Mouse (Mus musculus) erythroblast, embryonic 14.5 days (primary cell): ENCODE results near the gene Hspb11. TPM values are rescaled to one million over a fixed set of nuclear protein-coding genes. Genes with fewer than 3 reads are reported as not detected.

Experiments
- H3K27me3 ChIP-seq: 2 replicates; pipeline ENCODE4 v1.6.1; 2012; ENCODE audit warnings: inconsistent platforms; ENCODE audit not compliant: control insufficient read depth
- H3K36me3 ChIP-seq: 2 replicates; pipeline ENCODE4 v1.6.1; 2012; ENCODE audit warnings: mild to moderate bottlenecking, inconsistent platforms; ENCODE audit not compliant: control insufficient read depth
- H3K4me1 ChIP-seq: 2 replicates; pipeline ENCODE4 v1.6.1; 2012; ENCODE audit warnings: inconsistent platforms; ENCODE audit not compliant: control insufficient read depth
- H3K4me3 ChIP-seq: replicated peaks from 2 replicates; pipeline ENCODE3; 2012; ENCODE audit warnings: moderate library complexity, mild to moderate bottlenecking, inconsistent platforms
- H3K9me3 ChIP-seq: 2 replicates; pipeline ENCODE4 v1.6.1; 2012; ENCODE audit warnings: low read length, inconsistent platforms, mixed read lengths; ENCODE audit not compliant: control insufficient read depth
- GATA1 ChIP-seq: IDR thresholded peaks from 2 replicates; pipeline ENCODE4 v1.6.1; 2012; ENCODE audit warnings: low read length, inconsistent platforms, mixed read lengths
- TAL1 ChIP-seq: IDR thresholded peaks from 3 replicates; pipeline ENCODE4 v1.6.1; 2012; ENCODE audit warnings: low read length, inconsistent platforms, mixed read lengths
- polyA plus RNA-seq: library from polyadenylated mRNA; stranded (reverse); fragments of >175 nt; gene quantifications from 2 replicates; pipeline ENCODE4 v1.2.3, GENCODE M21; 2012

Gene Hspb11
- polyA plus RNA-seq, 1 experiment, result 0.28 TPM

- H3K36me3 ChIP-seq, result peaks cover 18% of the 10 kb centered on the region
- H3K4me3 ChIP-seq, result no peak overlapping the region
- H3K27me3 ChIP-seq, result no peaks in the 10 kb centered on the region
- TF ChIP-seq TAL1, result no peak
- no peak for TF ChIP-seq GATA1
- H3K4me1 ChIP-seq, result peaks cover 41% of the 10 kb centered on the region
- H3K9me3 ChIP-seq, result no peaks in the 10 kb centered on the region
Measured at GRCm38 (mm10) chr4:107248061-107248460, 5.3 kb upstream of the Hspb11 start.

DNA sequence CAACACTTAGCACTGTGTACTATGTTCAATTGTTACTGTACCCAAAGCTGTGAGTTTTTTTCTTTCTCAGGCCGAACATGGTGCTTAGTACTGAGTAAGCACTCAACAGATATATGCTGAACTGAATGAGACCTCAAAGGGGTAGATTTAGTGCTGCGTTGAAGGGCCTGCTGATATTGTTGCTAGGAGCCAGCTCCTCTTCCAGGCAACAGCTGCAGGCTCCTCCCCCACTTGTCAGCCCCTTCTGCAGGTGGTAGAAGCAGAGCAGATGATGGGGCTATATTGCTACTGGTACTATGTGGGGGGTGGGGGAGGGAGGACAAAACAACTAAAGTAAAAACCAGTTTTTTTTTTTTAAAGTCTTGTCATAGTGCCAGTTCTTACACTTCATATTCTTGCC, 3.9 kb upstream of the Hspb11 start:
- H3K4me3 ChIP-seq, result no peak overlapping the region

GRCm38 (mm10) chr4:107250494-107250893, 2.9 kb upstream of the Hspb11 start:
- Histone ChIP-seq H3K9me3 (no peaks in the 10 kb centered on the region), H3K4me3 (no peak overlapping the region), H3K36me3 (peaks cover 8% of the 10 kb centered on the region), H3K4me1 (peaks cover 48% of the 10 kb centered on the region), H3K27me3 (peaks cover 3% of the 10 kb centered on the region; the same call in 1 of the 2 replicates)
- TF ChIP-seq GATA1 (no peak), TAL1 (no peak)

More for the DNA sequence above, 3.9 kb upstream of the Hspb11 start:
- Histone ChIP-seq H3K4me1 (peaks cover 47% of the 10 kb centered on the region), H3K36me3 (peaks cover 13% of the 10 kb centered on the region), H3K9me3 (no peaks in the 10 kb centered on the region), H3K27me3 (peaks cover 2% of the 10 kb centered on the region; the same call in 1 of the 2 replicates)
- no peak for TF ChIP-seq GATA1
- no peak for TF ChIP-seq TAL1

- TF ChIP-seq TAL1 (no peak), GATA1 (no peak)
- H3K4me1 ChIP-seq, result peaks cover 47% of the 10 kb centered on the region
- 0 out of 2 replicates have a peak, but pooled peaks cover 1% of the 10 kb centered on the region for H3K36me3 ChIP-seq
- peak overlapping the region; percentile 84 for H3K4me3 ChIP-seq
- H3K9me3 ChIP-seq, result no peaks in the 10 kb centered on the region
- H3K27me3 ChIP-seq, result peaks cover 3% of the 10 kb centered on the region; the same call in 1 of the 2 replicates
Measured at GRCm38 (mm10) chr4:107252522-107252921, 871 bp upstream of the Hspb11 start.

DNA sequence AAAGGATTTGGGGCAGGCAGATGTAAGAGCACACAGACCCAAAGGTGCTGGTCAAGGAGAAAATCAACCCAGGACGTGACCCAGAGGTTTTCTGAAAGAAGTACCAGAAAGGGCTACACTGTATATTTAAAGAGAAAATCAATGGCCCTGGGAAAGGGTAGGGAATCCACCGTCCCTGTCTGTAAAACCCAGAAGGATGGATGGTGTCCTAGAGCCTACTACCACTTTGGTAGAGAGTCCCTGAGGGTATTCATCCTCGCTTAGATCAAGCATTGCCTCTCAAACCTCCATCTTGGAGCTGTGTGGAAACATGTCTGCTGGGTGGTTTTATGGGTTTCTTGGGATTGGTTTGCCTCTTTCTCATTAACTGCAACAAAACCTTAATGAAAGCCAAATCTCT, 1.0 kb downstream of the Hspb11 start:
- TF ChIP-seq TAL1 (no peak), GATA1 (no peak)
- Histone ChIP-seq H3K27me3 (peaks cover 3% of the 10 kb centered on the region; the same call in 1 of the 2 replicates), H3K4me3 (peak overlapping the region; percentile 84), H3K4me1 (peaks cover 42% of the 10 kb centered on the region), H3K36me3 (no peaks in the 10 kb centered on the region), H3K9me3 (no peaks in the 10 kb centered on the region)

DNA sequence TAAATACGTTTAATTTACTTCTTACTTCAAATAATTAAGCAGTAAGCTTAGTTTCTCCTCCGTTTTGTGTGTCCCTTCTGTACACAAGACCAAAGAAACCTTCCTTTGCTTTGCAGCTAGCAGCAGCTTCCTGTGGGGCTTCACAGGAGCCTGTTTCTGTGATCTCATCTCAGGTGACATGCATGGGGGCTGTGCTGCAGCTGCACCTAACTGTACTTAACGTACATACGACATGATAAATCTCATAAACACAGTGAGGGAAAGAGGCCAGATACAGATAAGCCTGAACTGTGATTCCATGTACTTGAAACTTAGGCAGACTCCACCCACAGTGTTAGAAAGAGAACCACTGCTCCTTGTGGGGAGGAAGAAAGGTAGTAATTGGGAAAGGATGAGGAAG, 6.6 kb downstream of the Hspb11 start:
- Histone ChIP-seq H3K9me3 (0 out of 2 replicates have a peak, but pooled peaks cover 1% of the 10 kb centered on the region), H3K27me3 (peaks cover 3% of the 10 kb centered on the region)
- TF ChIP-seq GATA1, result no peak
- no peak for TF ChIP-seq TAL1

DNA sequence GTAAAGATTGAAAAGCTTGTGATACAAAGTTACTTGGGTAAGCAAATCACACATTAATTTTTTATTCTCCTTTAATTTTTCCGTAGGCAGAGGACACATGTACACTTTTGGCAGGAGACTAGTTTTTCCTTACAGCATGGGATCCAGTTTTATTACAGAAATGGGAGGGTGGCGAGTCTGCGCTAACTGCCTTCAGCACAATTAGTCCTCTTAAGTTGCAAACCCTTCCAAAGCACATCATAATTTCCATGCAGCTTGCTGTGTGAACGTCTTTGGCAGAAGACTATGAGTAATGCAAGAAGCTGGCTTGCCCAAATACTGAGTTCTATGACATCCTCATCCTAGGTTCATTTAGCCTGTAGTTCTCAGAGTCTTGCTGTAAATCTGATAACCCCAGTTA, 20.3 kb downstream of the Hspb11 start:
- Histone ChIP-seq H3K9me3 (no peaks in the 10 kb centered on the region), H3K4me1 (no peaks in the 10 kb centered on the region), H3K4me3 (no peak overlapping the region), H3K36me3 (no peaks in the 10 kb centered on the region), H3K27me3 (no peaks in the 10 kb centered on the region)
- no peak for TF ChIP-seq GATA1
- TF ChIP-seq TAL1, result no peak

More for the DNA sequence above, 6.6 kb downstream of the Hspb11 start:
- Histone ChIP-seq H3K4me1 (no peaks in the 10 kb centered on the region), H3K36me3 (no peaks in the 10 kb centered on the region), H3K4me3 (no peak overlapping the region)

GRCm38 (mm10) chr4:107274511-107274910, 21.1 kb downstream of the Hspb11 start:
- Histone ChIP-seq H3K4me3 (no peak overlapping the region), H3K27me3 (no peaks in the 10 kb centered on the region), H3K36me3 (no peaks in the 10 kb centered on the region), H3K4me1 (no peaks in the 10 kb centered on the region), H3K9me3 (no peaks in the 10 kb centered on the region)
- no peak for TF ChIP-seq TAL1
- TF ChIP-seq GATA1, result no peak

GRCm38 (mm10) chr4:107278188-107278707, 24.9 kb downstream of the Hspb11 start:
- TF ChIP-seq TAL1, result no peak
- no peak for TF ChIP-seq GATA1

DNA sequence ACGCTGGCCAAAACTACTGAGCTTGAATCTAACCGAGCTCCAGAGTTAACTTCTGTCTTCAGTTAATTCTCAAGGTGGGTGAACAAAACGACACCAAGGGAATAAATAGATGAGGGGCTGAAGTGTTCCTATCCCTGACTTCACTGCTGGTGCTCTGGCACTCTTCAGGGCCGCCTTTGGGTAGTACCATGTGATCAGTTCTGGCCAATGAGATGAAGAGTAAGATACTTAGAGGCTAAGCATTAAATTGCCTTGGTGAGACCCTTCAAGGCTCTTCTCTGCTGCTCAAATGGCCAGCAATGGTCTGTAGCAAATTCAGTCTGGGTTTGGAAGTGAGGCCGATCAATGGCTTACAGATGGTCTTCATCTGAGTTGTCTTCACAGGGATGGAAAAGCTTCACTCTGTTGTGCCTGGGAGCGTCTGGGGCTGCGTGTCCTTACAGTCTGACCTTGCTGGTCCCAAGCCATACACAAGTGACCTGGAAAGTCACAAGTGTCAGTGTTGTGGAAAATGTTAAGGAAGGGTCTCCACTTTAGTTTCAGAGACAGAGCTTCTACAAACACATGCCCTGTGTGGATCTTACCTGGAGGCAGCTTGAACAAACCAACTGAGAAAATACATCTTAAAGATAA, 27.6 kb downstream of the Hspb11 start:
- Histone ChIP-seq H3K4me1 (no peaks in the 10 kb centered on the region), H3K4me3 (no peak overlapping the region), H3K27me3 (no peaks in the 10 kb centered on the region), H3K36me3 (no peaks in the 10 kb centered on the region), H3K9me3 (no peaks in the 10 kb centered on the region)
- TF ChIP-seq TAL1 (no peak), GATA1 (no peak)

More at GRCm38 (mm10) chr4:107278188-107278707, 24.9 kb downstream of the Hspb11 start:
- Histone ChIP-seq H3K4me1 (no peaks in the 10 kb centered on the region), H3K4me3 (no peak overlapping the region), H3K27me3 (no peaks in the 10 kb centered on the region), H3K9me3 (no peaks in the 10 kb centered on the region), H3K36me3 (no peaks in the 10 kb centered on the region)
